Mouse (Mus musculus): Measurements from ENCODE around the gene Fmnl1.
"Not testable (repeated sequence)": the region's sequence is repeated elsewhere in the genome, so short reads cannot be mapped to it uniquely, and the experiment has no call there.

Fmnl1 gene

GRCm38 (mm10) chr11:103184891-103185290, 14.0 kb downstream of the Fmnl1 start:
- DNase-seq, result peak; percentile 69

GRCm38 (mm10) chr11:103192230-103192955, 21.5 kb downstream of the Fmnl1 start:
- DNase-seq, result no peak

GRCm38 (mm10) chr11:103192956-103193824, 22.3 kb downstream of the Fmnl1 start:
- DNase-seq, result peak; percentile 77

DNA sequence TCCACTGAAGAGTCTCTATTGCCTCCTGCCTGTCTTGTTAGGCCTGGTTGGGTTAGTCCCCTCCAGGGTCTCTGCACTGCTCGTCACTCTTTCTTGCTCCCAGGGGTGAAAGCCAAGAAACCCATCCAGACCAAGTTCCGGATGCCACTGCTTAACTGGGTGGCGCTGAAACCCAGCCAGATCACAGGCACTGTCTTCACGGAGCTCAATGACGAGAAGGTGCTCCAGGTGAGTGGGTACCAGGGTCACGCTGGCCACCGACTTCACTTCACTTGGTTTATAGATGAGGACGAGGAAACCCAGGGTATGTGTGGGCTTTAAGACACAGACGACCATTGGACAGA, 22.9 kb downstream of the Fmnl1 start:
- no peak for DNase-seq

DNA sequence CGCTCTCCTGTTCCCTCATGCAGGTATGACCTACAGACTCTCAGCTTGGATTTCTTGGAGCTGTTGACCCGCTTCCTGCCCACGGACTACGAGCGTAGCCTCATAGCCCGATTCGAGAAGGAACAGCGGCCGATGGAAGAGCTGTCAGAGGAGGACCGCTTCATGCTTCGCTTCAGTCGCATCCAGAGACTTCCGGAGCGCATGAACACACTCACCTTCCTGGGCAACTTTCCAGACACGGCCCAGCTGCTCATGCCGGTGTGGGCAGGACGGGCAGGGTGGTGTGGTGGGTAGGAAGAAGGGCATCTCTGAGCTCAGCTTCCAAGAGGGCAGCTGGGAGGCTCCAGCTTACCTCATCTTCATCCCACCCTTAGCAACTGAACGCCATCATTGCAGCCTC, 24.3 kb downstream of the Fmnl1 start:
- DNase-seq, result no peak

- no peak for DNase-seq
Measured at GRCm38 (mm10) chr11:103195656-103196055, 24.7 kb downstream of the Fmnl1 start.

GRCm38 (mm10) chr11:103197340-103197739, 26.4 kb downstream of the Fmnl1 start:
- no peak for DNase-seq

- DNase-seq, result no peak
Measured at GRCm38 (mm10) chr11:103198339-103198738, 27.4 kb downstream of the Fmnl1 start.

DNA sequence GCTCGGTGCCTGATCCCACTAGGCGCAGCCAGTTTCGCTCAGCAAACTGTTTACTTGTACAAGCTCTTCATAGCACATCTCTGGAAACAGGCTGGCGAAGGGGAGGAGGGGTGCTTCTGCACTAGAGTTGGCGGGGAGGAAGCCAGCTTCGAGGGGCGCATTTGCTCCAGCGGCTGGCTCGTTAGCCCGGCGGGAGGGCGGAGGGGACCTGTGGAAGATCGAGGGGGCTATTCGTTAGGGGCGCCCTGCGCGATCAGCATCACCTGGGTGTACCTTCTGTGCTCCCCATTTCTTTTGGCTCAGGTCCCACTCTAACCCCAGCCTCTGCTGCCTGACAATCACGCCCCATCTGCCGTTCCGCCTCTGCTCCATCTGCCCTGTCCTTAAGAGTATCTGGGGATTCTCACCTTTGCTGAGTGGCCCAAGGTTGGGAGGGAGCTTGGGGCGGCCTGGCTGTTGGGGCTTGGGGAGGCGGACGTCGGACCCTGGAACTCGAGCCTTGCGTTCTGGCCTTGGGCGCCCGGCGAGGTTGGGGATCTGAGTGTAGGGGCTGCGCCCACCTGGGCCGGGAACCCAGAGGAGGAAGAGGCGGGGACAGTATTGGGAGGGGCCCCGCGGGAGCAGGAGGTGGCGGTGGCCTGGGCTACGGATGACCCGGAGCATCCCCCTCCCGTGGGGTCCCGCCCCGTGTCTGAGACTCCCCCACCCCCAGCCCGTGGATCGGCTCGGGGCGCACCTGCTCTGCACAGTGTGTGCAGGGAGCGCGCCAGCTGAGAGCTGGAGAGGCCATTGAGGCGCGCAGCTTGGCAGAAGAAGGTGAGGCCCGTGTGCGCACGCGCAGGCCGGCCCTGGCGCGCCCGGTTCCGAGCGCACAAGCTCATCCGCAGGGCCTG, 28.2 kb downstream of the Fmnl1 start:
- DNase-seq, result peak; percentile 74

DNA sequence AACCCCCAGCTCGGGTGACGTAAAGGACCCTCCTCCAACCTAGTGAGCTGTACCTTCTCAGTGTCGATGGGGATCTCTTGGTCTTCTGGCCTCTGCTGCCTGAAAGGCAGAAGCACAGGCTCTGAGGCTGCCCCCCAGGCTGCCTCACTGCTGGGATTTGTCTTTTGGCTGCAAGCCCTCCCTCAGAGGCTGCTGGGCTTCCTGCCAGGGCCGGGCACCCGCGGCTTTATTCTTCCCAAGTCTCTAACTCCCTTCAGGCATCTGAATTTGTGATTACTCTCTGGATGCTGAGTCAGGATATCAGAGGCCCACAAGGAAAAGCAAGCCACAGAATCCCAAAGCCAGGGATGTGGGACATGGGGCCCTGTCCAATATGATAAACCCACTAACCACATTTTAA, 30.8 kb downstream of the Fmnl1 start:
- peak; percentile 83 for DNase-seq

GRCm38 (mm10) chr11:103202376-103202775, 31.5 kb downstream of the Fmnl1 start:
- no peak for DNase-seq

DNA sequence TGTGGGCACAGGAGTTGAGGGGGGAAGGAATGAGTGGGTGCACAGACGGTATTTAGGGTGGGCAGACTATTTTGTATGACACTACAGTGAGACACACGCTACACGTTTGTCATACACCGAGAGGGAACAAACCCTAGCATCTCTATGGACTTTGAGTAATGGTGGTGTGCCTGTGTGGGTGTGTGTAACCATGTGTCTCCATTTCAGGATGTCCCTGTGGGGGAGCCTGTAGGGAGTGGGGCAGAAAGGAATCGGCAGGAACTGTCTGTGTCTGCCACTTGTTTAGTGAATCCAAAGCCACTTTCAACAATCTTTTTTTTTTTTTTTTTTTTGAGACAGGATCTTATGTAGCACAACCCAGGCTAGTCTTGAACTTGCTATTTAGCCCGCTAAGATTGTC, 35.3 kb downstream of the Fmnl1 start:
- no peak for DNase-seq

DNA sequence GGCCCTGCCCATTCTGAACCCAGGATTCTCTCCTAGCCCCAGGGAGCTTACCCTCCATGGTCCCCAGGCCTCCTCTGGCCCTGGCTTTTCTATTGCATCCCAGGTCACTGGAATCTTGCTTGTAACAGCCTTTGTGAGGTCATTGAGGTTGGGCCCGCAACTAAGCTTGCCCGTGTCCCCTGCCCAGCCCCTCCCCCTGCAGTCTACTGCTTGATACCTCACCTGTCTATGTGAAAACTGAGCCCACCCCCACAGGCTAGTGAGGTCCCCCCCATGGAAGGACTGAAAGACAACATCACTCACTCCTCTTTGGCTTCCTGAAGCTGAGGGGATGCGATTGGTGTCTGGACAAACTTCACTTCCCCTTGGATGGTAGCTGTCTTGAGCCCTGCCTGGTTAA, 37.6 kb downstream of the Fmnl1 start, which contains the start of gene 1700023F06Rik:
Gene 1700023F06Rik, minus strand, starts transcription at position 101 of the 400 bp plus-strand sequence.
- no peak for DNase-seq

GRCm38 (mm10) chr11:103210291-103210690, 39.4 kb downstream of the Fmnl1 start:
- DNase-seq, result no peak

DNA sequence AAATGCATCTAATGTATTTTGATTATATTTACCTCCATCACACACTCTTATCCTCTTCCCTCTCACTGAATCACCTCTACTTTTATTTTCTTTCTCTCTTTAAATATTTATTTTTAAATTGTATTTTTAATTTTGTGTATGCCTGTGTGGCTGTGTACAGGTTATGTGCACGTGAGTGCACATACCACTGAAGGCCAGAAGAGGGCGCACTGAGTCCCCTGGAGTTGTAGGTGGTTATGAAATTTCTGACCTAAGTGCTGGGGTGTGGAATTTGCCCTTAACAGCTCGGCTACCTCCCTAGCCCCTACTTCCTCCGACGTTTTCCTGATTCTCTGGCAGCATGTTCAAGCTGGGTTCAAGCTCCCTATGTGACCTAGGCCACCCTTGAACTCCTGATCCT, 42.8 kb downstream of the Fmnl1 start:
- no peak for DNase-seq

- DNase-seq, result no peak
Measured at GRCm38 (mm10) chr11:103215355-103215754, 44.4 kb downstream of the Fmnl1 start.

DNA sequence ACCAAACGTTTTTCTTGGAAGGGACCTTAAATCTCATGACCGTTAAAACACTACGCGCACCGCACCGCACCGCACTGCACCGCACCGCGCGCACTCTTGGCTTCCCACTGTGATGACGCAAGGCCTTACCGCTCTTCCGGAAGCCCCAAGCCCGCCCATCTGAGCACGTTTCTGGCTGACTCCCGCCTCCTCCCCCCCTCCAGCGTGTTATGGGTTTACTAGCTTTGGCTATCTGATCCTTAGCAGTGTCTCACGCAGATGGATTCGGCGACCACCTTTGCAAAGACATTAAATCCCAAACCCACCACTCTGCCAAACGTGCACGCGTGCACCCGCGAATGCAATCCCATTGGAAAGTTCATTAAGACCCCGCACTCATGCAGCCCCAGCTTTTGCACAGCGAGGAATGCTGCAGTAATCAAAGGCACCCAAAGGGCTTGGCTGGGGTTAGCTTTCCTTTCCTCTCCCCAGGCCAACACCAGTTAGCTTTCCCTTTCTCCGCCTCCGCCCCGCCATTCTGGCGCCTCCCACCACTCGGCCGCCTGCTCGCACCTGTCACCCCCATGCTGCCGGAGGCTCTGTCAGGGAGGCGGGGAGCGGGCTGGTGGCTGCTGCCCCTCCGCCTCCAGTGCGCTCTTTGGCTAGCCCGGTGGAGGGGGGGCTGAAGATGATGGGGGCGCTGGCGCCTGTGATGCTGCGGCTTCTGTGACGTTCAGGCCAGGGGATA, 47.0 kb downstream of the Fmnl1 start, which contains the start of gene Spata32:
Gene Spata32, minus strand, starts transcription at position 643 of the 727 bp plus-strand sequence.
- DNase-seq, result peak; percentile 67

DNA sequence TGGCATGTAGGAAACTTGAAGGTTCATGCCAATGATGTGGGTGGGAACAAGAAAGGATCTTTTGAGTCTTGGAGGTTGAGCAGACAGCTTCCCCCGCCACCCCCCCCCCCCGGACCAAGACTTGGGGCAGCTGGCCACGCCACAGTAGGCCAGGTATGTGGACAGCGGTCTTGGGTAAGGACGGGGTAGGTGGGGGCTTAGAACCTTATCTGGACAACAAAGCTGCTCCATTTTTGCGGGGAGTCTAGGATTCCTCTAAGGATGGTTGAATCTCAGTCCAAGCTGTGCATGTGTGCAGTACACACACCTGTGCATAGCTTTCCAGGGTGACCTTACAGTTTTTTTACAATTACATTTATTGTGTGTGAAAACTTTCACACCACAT, 47.6 kb downstream of the Fmnl1 start:
- no peak for DNase-seq

GRCm38 (mm10) chr11:103219259-103219658, 48.4 kb downstream of the Fmnl1 start:
- no peak for DNase-seq

- DNase-seq, result no peak
Measured at GRCm38 (mm10) chr11:103219995-103220394, 49.1 kb downstream of the Fmnl1 start.

GRCm38 (mm10) chr11:103221437-103221836, 50.5 kb downstream of the Fmnl1 start:
- DNase-seq, result no peak

GRCm38 (mm10) chr11:103222718-103223117, 51.8 kb downstream of the Fmnl1 start:
- not testable (repeated sequence) for DNase-seq
